Mouse (Mus musculus) myocyte (in vitro differentiated cells): ENCODE data around the gene Ugt1a6b. TPM values are rescaled to one million over a fixed set of nuclear protein-coding genes. Genes with fewer than 3 reads are reported as not detected.

Source experiments
- H3K27me3 ChIP-seq: one replicate; pipeline ENCODE4 v1.6.1; 2011; ENCODE audit not compliant: control insufficient read depth, insufficient read depth, insufficient read length
- H3K36me3 ChIP-seq: one replicate; pipeline ENCODE4 v1.6.1; 2011; ENCODE audit not compliant: control insufficient read depth, insufficient read depth
- H3K4me2 ChIP-seq: one replicate; pipeline ENCODE4 v1.6.1; 2011; ENCODE audit warnings: low read depth, control low read depth
- H3K4me3 ChIP-seq: one replicate; pipeline ENCODE4 v1.5.1; 2011; ENCODE audit warnings: mild to moderate bottlenecking, control low read depth, moderate library complexity
- H3K79me2 ChIP-seq: one replicate; pipeline ENCODE4 v1.6.1; 2011; ENCODE audit not compliant: control insufficient read depth, insufficient read depth
- H3ac ChIP-seq: one replicate; pipeline ENCODE4 v1.6.1; 2011; ENCODE audit not compliant: control insufficient read depth, insufficient read length
- E2F4 ChIP-seq: IDR thresholded peaks from one replicate; pipeline ENCODE4 v1.6.1; 2011; ENCODE audit warnings: mild to moderate bottlenecking, control low read depth, moderate library complexity; ENCODE audit not compliant: insufficient read depth
- MAX ChIP-seq: IDR thresholded peaks from one replicate; pipeline ENCODE4 v1.6.1; 2011; ENCODE audit warnings: low read depth, mild to moderate bottlenecking, control low read depth
- MYOD1 ChIP-seq, 3 experiments: IDR thresholded peaks; one replicate each; pipeline ENCODE4 v1.6.1; 2011; ENCODE audit warnings: control low read depth in 2 of 3, low read depth in 2 of 3, mild to moderate bottlenecking in 2 of 3, moderate library complexity in 1 of 3; ENCODE audit not compliant: insufficient read length in 2 of 3, control insufficient read depth in 1 of 3
- MYOG ChIP-seq, 3 experiments: IDR thresholded peaks; one replicate each; pipeline ENCODE4 v1.6.1; 2011; ENCODE audit warnings: control low read depth in 2 of 3, low read depth in 2 of 3, mild to moderate bottlenecking in 2 of 3; ENCODE audit not compliant: insufficient read length in 2 of 3, control insufficient read depth in 1 of 3, insufficient read depth in 1 of 3
- REST ChIP-seq: IDR thresholded peaks from one replicate; pipeline ENCODE4 v1.6.1; 2011; ENCODE audit warnings: mild to moderate bottlenecking, control low read depth, moderate library complexity; ENCODE audit not compliant: insufficient read depth, insufficient read length
- TCF12 ChIP-seq: IDR thresholded peaks from one replicate; pipeline ENCODE4 v1.6.1; 2011; ENCODE audit warnings: mild to moderate bottlenecking, control low read depth; ENCODE audit not compliant: poor library complexity, insufficient read depth, severe bottlenecking
- USF1 ChIP-seq: IDR thresholded peaks from one replicate; pipeline ENCODE4 v1.6.1; 2011; ENCODE audit warnings: low read depth, mild to moderate bottlenecking, control low read depth, moderate library complexity
- polyA plus RNA-seq: library from polyadenylated mRNA; unstranded; fragments of >200 nt; fragmentation: generic; extraction: Trizol; gene quantifications from one replicate; pipeline ENCODE4 v1.2.1, GENCODE M21; 2012; ENCODE audit warnings: missing spikeins

Gene Ugt1a6b
- polyA plus RNA-seq, 1 experiment = 0.04 TPM

DNA sequence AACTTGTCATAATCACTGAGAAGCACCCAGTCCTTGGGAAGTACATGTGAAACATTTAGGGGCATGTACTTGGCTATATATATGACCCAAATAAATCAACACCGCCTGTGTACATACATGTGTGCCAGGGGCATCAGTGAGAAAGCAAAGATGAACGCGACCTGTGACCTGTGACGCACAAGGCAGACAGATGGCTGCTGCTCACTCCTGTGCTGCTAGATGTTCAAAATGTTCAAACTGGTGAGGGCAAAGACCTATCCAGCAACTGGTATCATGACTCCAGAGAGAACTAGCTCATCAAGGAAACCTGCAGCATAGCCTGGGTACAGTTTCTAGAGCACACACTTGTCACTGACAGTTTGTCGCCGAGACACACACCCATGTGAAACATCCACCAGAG lies 164.4 kb downstream of the Ugt1a6b start:
- H3K4me3 ChIP-seq = no peak overlapping the region
- H3K27me3 ChIP-seq = no peaks in the 10 kb centered on the region
- TF ChIP-seq MYOD1 (IDR thresholded peaks at IDR 0.05; ENCODE audit: control insufficient read depth in 1 of 3, insufficient read length in 2 of 3, low read depth in 2 of 3) (no peak), TCF12 (no peak), E2F4 (no peak), MAX (no peak), USF1 (no peak)
- H3K79me2 ChIP-seq = no peaks in the 10 kb centered on the region
- H3K4me2 ChIP-seq = peak overlapping the region; percentile 19
- peaks cover 75% of the 10 kb centered on the region for H3K36me3 ChIP-seq
- no peak overlapping the region for H3ac ChIP-seq

DNA sequence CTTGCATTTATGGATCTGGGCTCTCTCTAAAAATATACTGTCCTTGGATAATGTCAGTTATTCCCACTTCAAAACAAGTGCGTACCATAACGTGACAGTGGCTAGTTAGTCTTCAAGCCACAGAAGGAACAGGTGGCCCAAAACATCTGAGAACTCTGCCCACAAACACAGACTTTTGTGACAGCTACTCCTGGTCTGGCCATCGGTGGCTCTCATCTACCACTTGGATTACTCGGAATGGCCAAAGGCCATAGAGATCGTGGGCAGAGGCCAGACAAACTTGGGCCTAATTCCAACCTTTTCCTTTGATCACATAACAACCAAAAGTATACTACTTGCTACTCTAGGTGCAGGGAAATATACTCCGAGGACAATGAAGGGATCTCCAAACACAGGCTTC lies 165.0 kb downstream of the Ugt1a6b start:
- TF ChIP-seq REST = no peak
- peak in 1 of 3 experiments; percentile 39 for TF ChIP-seq MYOD1 (IDR thresholded peaks at IDR 0.05; ENCODE audit: control insufficient read depth in 1 of 3, insufficient read length in 2 of 3, low read depth in 2 of 3)
- peak; percentile 86 for TF ChIP-seq TCF12
- peak in 1 of 3 experiments; percentile 76 for TF ChIP-seq MYOG (IDR thresholded peaks at IDR 0.05; ENCODE audit: control insufficient read depth in 1 of 3, insufficient read depth in 1 of 3, insufficient read length in 2 of 3, low read depth in 2 of 3)
- TF ChIP-seq E2F4 = no peak
- Histone ChIP-seq H3ac (no peak overlapping the region), H3K4me2 (no peak overlapping the region), H3K79me2 (no peaks in the 10 kb centered on the region), H3K36me3 (peaks cover 70% of the 10 kb centered on the region), H3K27me3 (no peaks in the 10 kb centered on the region), H3K4me3 (no peak overlapping the region)

Other genes starting within 250 kb of the Ugt1a6b start
- gene Dgkd, start 250.0 kb upstream of the Ugt1a6b start, polyA plus RNA-seq = 59.3 TPM
- gene Usp40, start 94.7 kb upstream of the Ugt1a6b start, polyA plus RNA-seq = 9.5 TPM
- gene Ugt1a10, start 47.9 kb upstream of the Ugt1a6b start, polyA plus RNA-seq = not detected
- gene Ugt1a9, start 32.5 kb upstream of the Ugt1a6b start, polyA plus RNA-seq = not detected
- gene Ugt1a8, start 15.4 kb upstream of the Ugt1a6b start, polyA plus RNA-seq = not detected
- 0.18 TPM for gene Ugt1a7c, start 8.2 kb upstream of the Ugt1a6b start, polyA plus RNA-seq
- 8.9 TPM for gene Ugt1a6a, start 31.6 kb downstream of the Ugt1a6b start, polyA plus RNA-seq
- not detected for gene Ugt1a5, start 62.8 kb downstream of the Ugt1a6b start, polyA plus RNA-seq
- gene Ugt1a2, start 97.3 kb downstream of the Ugt1a6b start, polyA plus RNA-seq = 0.05 TPM
- gene Dnajb3, start 102.5 kb downstream of the Ugt1a6b start, polyA plus RNA-seq = not detected
- gene Ugt1a1, start 108.7 kb downstream of the Ugt1a6b start, polyA plus RNA-seq = not detected
- gene Mroh2a, start 123.7 kb downstream of the Ugt1a6b start, polyA plus RNA-seq = 1.4 TPM
- gene Hjurp, start 174.4 kb downstream of the Ugt1a6b start, polyA plus RNA-seq = 37.7 TPM
- 0.02 TPM for gene Trpm8, start 174.4 kb downstream of the Ugt1a6b start, polyA plus RNA-seq